Mouse (Mus musculus) heart, embryonic 15.5 days (tissue): ENCODE measurements around the gene Ajuba. TPM values are rescaled to one million over a fixed set of nuclear protein-coding genes. Genes with fewer than 3 reads are reported as not detected.

Source experiments
- ATAC-seq: fragments of 200-750 bp; cut with Nextera tagmentation; replicated peaks from 2 replicates; pipeline ENCODE4 v1.8.0; 2017; ENCODE audit warnings: low read depth, moderate TSS enrichment; ENCODE audit not compliant: insufficient number of reproducible peaks, insufficient read depth, low FRiP score
- H3K27ac ChIP-seq: fragments of 300-500 bp; sonication (generic); 2 replicates; pipeline ENCODE4 v1.5.1; 2015; ENCODE audit warnings: mild to moderate bottlenecking, inconsistent platforms
- H3K27me3 ChIP-seq: fragments of 300-500 bp; sonication (generic); 2 replicates; pipeline ENCODE4 v1.6.1; 2015; ENCODE audit warnings: inconsistent platforms
- H3K36me3 ChIP-seq: fragments of 300-500 bp; sonication (generic); 2 replicates; pipeline ENCODE4 v1.6.1; 2015; ENCODE audit warnings: mild to moderate bottlenecking, inconsistent platforms
- H3K4me1 ChIP-seq: fragments of 300-500 bp; sonication (generic); replicated peaks from 2 replicates; pipeline ENCODE4 v1.6.1; 2015; ENCODE audit warnings: inconsistent platforms
- H3K4me2 ChIP-seq: fragments of 300-500 bp; sonication (generic); 2 replicates; pipeline ENCODE4 v1.6.1; 2015; ENCODE audit warnings: inconsistent platforms, mild to moderate bottlenecking, moderate library complexity
- H3K4me3 ChIP-seq: fragments of 300-500 bp; sonication (generic); 2 replicates; pipeline ENCODE4 v1.5.1; 2015; ENCODE audit warnings: mild to moderate bottlenecking, inconsistent platforms
- H3K9ac ChIP-seq: fragments of 300-500 bp; sonication (generic); 2 replicates; pipeline ENCODE4 v1.6.1; 2015; ENCODE audit warnings: mild to moderate bottlenecking, inconsistent platforms
- H3K9me3 ChIP-seq: fragments of 300-500 bp; sonication (generic); replicated peaks from 2 replicates; pipeline ENCODE4 v1.6.1; 2016; ENCODE audit warnings: inconsistent platforms
- WGBS: fragments of 180-500 bp; shearing (Covaris S2); methylation state at CpG from one replicate; pipeline ENCODE4 v1.1.7; 2015; ENCODE audit warnings: mixed read lengths; 5-methylcytosine and 5-hydroxymethylcytosine counted together
- microRNA counts: library from miRNA; unstranded; fragments of <30 nt; microRNA quantifications from one replicate; lab custom pipeline; 2016
- microRNA-seq: library from miRNA; unstranded; fragments of <30 nt; microRNA quantifications from one replicate; pipeline ENCODE4, GENCODE M21; 2016
- polyA plus RNA-seq: library from polyadenylated mRNA; unstranded; fragments of >200 nt; fragmentation: Nextera tagmentation; extraction: Ambion mirVana; gene quantifications from 2 replicates; pipeline ENCODE4 v1.2.1, GENCODE M21; 2015

Ajuba gene
- polyA plus RNA-seq, 1 experiment from 2014 or later: 23.1 TPM

DNA sequence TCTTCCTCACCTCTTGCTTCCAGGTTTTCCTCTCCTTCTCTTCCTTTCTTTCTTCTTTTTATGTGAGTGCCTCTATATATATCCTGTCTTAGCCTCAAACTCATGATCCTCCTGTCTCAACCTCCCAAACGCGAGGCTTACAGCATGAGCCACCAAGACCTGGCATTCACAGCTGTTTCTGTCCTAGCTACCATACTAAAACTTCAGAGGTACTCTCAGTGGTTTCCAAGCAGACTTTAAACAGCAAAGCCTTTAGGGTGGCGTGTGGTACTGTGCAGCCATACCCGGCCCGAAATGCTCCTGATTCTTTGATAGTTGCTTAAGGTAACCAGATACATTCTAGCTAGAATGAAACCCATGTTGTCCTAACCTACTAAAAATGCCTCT, 49.4 kb downstream of the Ajuba start:
- WGBS: 18% methylated on average over 5 of the region's 5 CpGs
- no peak overlapping the region for H3K9ac ChIP-seq

DNA sequence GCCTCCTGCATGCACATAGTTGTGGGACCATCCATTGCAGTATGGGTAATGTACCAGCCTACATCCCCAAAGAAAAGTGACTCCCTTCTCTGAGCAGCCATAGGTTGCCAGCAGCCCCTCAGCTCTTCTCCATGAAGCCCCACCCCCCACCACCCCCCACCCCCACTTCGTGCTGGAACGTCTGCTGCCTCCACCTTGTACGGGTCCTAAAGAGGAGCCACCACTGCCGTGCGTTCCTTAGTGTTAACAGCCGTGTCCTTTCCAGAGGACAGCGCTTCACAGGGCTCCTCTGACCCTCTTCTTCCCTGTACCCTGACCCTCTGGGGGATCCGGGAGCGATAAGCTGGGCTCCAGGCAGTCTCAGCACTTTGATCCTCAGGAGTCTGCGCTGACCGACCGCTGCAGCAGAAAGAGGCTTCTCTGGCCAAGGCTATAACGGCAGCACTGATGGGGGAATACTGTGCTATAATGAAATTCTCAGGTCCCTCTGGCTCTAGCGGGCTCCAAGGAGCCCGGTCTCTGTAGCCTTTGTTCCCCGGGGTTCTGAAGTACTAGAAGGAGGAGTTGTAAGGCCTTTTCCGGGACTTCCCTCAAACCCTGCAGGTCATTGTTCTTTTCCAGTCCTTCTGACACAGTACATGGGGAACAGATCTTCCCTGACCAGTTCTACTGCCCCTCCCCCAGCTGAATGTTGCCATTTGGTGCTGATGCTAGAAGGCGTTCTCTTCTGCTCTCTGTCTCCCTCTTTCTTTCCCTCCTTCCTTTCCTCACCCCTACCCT, 49.9 kb downstream of the Ajuba start:
- Histone ChIP-seq H3K27me3 (no peaks in the 10 kb centered on the region), H3K4me2 (peak overlapping the region; percentile 80), H3K4me1 (peaks cover 13% of the 10 kb centered on the region), H3K9me3 (no peaks in the 10 kb centered on the region), H3K27ac (0 out of 2 replicates have a peak overlapping the region, but pooled peaks have one; percentile 21), H3K4me3 (peak overlapping the region; percentile 43), H3K36me3 (no peaks in the 10 kb centered on the region), H3K9ac (peak overlapping the region; percentile 59)
- peak; percentile 47 for ATAC-seq
- 2% methylated on average over 18 of the region's 18 CpGs for WGBS

More for the DNA sequence above, 49.4 kb downstream of the Ajuba start:
- H3K36me3 ChIP-seq: no peaks in the 10 kb centered on the region
- ATAC-seq: no peak
- H3K27me3 ChIP-seq: no peaks in the 10 kb centered on the region
- no peaks in the 10 kb centered on the region for H3K9me3 ChIP-seq
- peak overlapping the region; percentile 80 for H3K4me2 ChIP-seq
- H3K4me3 ChIP-seq: peak overlapping the region; percentile 43; the same call in 1 of the 2 replicates
- no peak overlapping the region for H3K27ac ChIP-seq
- H3K4me1 ChIP-seq: peaks cover 13% of the 10 kb centered on the region

DNA sequence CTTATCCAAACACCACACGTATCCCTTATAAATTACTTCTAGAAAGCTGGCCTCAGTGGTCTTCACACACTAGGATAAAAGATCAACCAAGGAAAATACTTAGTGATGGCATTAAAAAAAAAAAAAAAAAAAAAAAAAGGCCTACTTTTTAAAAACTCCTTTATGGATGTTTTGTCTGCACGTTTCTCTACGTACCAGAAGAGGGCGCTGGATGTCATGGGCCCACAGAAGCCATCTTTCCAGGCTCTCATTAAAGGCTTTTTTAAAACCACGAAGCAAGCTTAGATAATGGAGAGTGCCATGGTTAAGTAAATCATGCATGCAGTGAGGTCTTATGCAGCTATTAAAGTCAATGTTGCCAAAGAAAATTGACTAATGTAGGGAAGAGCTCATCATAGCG, 53.8 kb downstream of the Ajuba start:
- Histone ChIP-seq H3K36me3 (no peaks in the 10 kb centered on the region), H3K9me3 (no peaks in the 10 kb centered on the region), H3K4me2 (no peak overlapping the region), H3K27ac (no peak overlapping the region), H3K27me3 (no peaks in the 10 kb centered on the region), H3K9ac (no peak overlapping the region), H3K4me1 (peaks cover 17% of the 10 kb centered on the region), H3K4me3 (no peak overlapping the region)
- no peak for ATAC-seq
- WGBS: 33% methylated on average over 6 of the region's 6 CpGs

MicroRNAs within 50 kb of the gene (microRNA counts, 519-probe panel; counts per million panel counts)
- microRNA mmu-miR-686 (lab: Ali Mortazavi, UCI): not detected

Small RNA genes within 50 kb of the gene (microRNA-seq; reads per million reads assigned to microRNA genes)
- not detected for gene Mir686

Other genes with a start within 250 kb of the Ajuba start
- gene Oxa1l, start 216.7 kb downstream of the Ajuba start, polyA plus RNA-seq: 53.2 and 54.4 TPM in 2 replicates
- gene Slc7a7, start 159.8 kb downstream of the Ajuba start, polyA plus RNA-seq: 7.7 and 11.0 TPM in 2 replicates
- gene Mrpl52, start 150.6 kb downstream of the Ajuba start, polyA plus RNA-seq: 196 and 285 TPM in 2 replicates
- 91.2 and 125 TPM in 2 replicates for gene Mmp14, start 145.9 kb downstream of the Ajuba start, polyA plus RNA-seq
- 41.9 and 51.6 TPM in 2 replicates for gene Lrp10, start 113.4 kb downstream of the Ajuba start, polyA plus RNA-seq
- gene Rem2, start 101.5 kb downstream of the Ajuba start, polyA plus RNA-seq: 1.1 and 1.9 TPM in 2 replicates
- 47.4 and 57.4 TPM in 2 replicates for gene Prmt5, start 60.0 kb downstream of the Ajuba start, polyA plus RNA-seq
- 34.0 and 39.8 TPM in 2 replicates for gene Haus4, start 22.9 kb downstream of the Ajuba start, polyA plus RNA-seq
- gene 4931414P19Rik, start 28.4 kb upstream of the Ajuba start, polyA plus RNA-seq: 4.8 and 5.0 TPM in 2 replicates
- 294 and 335 TPM in 2 replicates for gene Psmb5, start 40.5 kb upstream of the Ajuba start, polyA plus RNA-seq
- gene Psmb11, start 43.9 kb upstream of the Ajuba start, polyA plus RNA-seq: 1.7 and 17.6 TPM in 2 replicates
- not detected in 2 replicates for gene Gm17606, start 63.4 kb upstream of the Ajuba start, polyA plus RNA-seq
- 1.6 and 2.1 TPM in 2 replicates for gene Cdh24, start 63.8 kb upstream of the Ajuba start, polyA plus RNA-seq
- 40.7 and 42.3 TPM in 2 replicates for gene 1700123O20Rik, start 108.7 kb upstream of the Ajuba start, polyA plus RNA-seq
- gene Acin1, start 109.4 kb upstream of the Ajuba start, polyA plus RNA-seq: 75.5 and 80.1 TPM in 2 replicates
- 0.15 and 0.16 TPM in 2 replicates for gene Gm29776, start 121.3 kb upstream of the Ajuba start, polyA plus RNA-seq
- gene Cebpe, start 134.6 kb upstream of the Ajuba start, polyA plus RNA-seq: 0.10 and 0.11 TPM in 2 replicates
- gene Slc7a8, start 204.4 kb upstream of the Ajuba start, polyA plus RNA-seq: 2.8 and 4.4 TPM in 2 replicates
- gene Rnf212b, start 236.6 kb upstream of the Ajuba start, polyA plus RNA-seq: not detected in 2 replicates